Mouse (Mus musculus) spleen, adult 12 weeks (tissue): ENCODE data around the gene Phf10.
"Not testable (repeated sequence)": the region's sequence is repeated elsewhere in the genome, so short reads cannot be mapped to it uniquely, and the experiment has no call there.

Experiments used
- DNase-seq: peaks from one replicate; pipeline ENCODE4 v3.0.0; 2022; ENCODE audit warnings: low spot score

Gene Phf10

DNA sequence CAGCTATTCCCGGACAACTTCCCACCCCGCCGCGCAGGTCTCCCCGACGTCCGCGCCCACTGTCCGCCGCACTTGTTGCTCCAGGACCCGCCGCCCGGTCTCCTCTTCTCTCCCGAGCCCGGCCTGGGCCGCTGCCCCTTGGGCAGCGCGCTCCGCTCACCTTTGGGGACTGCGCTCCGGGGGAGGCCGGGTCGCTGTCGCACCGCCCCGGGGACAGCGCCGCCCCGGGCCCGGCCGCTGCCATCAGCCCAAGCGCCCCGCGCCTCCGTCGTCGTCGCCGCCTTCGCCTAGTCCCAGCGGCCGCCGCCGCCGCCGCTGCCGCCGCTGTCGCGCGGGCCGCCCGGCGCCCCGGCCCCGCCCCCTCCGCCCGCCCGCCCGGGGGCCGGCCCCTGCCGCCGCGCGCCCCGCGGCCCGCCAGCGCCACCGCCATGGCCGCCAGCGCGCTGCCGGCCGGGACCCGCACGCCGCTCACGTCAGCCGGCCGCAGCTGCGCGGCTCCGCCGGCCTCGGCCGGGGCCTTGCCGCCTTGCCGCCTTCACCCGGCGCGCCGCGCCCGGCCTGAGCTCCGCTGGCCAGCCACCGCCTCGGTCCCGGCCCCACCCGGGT, at the start of gene Phf10:
Phf10 (minus strand) TSS at position 323 of the 606 bp plus-strand sequence.
- DNase-seq, result peak; percentile 37

DNA sequence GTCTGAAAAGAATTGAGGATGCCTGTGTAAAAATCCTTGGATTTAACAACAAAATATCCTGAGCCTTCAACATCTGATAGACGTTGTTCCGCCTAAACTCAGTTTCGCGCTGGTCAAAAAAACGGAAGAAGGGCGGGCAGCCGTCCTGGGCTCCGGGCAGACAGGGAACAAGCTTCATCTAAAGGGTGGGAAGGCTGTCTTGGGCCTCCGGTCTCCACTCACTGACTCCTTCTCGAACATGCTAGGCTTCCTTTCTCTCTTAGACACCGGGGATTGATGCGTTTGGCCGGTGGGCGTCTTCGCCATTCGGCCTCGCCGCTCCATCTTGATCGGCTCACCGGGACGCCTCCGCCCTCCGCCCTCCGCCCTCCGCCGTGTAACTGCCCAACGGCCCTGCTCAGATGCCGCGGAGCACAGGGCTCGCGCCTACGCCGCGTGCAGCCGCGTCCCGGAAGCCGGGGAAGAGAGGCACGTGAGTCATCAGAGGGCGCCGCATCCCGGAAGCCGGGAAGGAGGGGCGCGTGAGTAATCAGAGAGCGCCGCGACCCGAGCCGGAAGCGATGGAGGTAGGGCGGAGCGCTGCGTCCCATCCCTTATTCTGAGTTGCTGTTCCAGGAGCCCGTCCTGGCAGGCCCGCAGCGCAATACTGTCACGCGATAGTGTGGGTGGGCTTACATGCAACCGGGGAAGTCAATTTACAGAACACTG, 48.8 kb upstream of the Phf10 start, which contains the start of gene Gm3435:
Gm3435 (plus strand) TSS at position 471 of the 708 bp plus-strand sequence.
- not testable (repeated sequence) for DNase-seq

DNA sequence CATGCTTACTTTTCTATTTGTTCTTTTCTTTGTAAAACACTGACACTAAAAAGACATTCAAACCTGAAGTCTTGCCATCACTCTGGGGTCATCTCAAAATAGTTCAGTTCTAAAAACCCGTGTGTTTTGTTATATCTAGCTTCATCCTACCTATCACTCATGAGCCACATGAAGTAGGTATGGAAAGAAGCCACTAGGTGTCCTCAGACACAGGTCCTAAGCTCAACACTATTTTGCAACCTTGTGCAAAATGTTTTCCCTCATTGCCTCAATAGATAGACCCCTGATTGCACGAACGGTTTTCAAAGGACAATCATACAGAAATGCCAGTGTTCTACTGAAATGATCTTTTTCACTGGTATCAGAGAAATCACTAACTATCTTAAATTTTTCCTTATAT, 48.0 kb upstream of the Phf10 start:
- not testable (repeated sequence) for DNase-seq

DNA sequence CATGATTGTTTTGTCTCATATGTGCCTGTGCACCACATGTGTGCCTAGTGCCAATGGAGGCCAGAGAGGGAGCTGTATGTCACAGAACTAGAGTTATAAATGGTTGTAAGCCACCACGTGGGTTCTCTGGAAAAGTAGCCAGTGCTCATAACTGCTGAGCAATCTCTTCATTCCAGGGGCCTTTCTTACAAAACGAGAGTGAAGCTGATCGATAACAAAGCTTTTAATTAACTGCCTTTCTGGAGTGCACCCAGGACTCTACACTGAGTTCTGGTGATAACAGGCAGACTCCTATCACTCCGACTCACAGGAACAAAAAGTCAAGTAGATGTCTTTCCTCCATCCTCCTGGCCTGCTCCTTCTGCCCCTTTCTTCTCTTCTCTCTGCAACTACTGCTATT, 39.0 kb upstream of the Phf10 start:
- not testable (repeated sequence) for DNase-seq

DNA sequence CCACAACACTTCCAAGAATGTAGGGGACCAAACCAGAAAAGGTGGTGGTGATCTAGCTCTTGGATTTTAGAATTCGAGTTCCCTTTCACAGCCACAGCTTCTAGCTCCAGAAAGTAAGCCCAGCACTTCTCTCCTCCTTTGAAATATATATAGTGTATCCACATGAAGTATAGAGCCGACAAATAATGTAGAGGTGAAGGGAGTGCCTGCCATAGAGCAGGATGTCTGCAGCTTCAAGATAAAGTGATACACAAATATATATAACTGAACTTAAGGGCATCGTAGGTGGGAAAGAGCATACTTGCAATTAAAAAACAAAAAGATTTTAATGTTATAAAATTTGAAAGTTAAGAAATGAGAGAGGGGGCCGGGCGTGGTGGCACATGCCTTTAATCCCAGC, 33.1 kb upstream of the Phf10 start:
- not testable (repeated sequence) for DNase-seq

DNA sequence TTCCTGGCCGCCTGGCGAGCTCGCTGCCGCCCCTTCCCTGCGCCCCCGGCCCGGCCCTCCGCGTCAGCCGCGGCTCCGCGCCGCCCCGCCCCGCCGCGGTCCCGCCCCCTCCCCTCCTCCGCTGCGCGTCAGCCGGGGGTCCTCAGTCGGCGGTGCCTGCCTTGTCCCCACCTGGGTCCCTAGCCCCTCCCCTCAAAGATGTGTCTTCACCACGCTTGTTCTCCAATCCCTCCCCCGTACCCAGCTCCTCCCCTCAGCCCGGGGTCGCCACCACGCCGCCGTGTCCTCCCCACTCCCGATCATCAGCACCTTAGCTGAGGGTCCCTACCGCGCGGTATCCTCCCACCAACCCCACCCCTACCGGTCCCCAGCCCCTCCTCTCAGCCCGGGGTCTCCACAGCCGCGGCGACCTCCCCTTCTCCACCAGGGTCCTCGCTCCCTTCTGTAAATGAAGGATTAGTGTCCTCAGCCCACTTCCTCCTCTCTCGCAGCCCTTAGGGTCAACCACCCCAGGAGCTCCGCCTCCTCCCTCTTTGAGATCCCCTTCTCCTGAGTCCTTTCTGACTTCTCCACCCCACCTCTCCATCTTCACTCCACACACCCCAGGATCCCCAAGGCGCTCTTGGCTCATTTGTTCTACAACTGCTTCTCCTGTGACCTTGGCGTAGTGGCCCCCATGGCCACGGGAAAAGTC, 32.2 kb upstream of the Phf10 start:
- DNase-seq, result not testable (repeated sequence)

DNA sequence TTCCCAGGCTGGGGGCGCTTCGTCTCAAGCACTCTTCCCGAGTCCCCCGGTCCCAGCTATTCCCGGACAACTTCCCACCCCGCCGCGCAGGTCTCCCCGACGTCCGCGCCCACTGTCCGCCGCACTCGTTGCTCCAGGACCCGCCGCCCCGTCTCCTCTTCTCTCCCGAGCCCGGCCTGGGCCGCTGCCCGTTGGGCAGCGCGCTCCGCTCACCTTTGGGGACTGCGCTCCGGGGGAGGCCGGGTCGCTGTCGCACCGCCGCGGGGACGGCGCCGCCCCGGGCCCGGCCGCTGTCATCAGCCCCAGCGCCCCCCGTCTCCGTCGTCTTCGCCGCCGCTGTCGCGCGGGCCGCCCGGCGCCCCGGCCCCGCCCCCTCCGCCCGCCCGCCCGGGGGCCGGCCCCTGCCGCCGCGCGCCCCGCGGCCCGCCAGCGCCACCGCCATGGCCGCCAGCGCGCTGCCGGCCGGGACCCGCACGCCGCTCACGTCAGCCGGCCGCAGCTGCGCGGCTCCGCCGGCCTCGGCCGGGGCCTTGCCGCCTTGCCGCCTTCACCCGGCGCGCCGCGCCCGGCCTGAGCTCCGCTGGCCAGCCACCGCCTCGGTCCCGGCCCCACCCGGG, 31.6 kb upstream of the Phf10 start:
- DNase-seq, result not testable (repeated sequence)

DNA sequence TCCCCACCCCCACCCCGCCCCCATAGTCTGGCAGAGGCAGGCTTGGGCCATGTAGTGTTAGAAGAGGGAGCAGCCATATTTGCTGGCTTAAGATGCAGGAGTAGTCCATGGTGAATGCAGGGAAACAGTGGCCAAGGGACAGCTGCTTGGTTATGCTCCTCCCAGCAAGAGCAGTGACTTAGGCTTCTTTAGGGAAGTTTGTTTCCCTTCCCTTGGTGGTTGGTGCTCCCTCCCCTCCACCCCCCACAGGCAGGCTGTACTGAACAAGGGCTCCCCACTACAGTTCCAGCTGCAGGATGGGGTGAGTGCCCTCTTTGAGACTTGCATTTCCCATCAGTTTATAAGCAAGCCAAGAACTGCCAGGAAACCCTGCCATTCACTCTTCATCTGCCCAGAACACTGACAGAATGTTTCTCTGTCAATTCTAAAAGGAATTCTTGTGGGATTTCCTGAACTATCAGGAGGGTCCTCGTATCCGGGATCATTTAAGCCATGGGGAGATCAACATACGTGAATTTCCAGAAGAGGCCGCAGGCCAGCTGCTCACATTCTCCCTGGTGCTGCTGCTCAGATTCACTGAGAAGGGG, 29.1 kb upstream of the Phf10 start:
- DNase-seq, result not testable (repeated sequence)

DNA sequence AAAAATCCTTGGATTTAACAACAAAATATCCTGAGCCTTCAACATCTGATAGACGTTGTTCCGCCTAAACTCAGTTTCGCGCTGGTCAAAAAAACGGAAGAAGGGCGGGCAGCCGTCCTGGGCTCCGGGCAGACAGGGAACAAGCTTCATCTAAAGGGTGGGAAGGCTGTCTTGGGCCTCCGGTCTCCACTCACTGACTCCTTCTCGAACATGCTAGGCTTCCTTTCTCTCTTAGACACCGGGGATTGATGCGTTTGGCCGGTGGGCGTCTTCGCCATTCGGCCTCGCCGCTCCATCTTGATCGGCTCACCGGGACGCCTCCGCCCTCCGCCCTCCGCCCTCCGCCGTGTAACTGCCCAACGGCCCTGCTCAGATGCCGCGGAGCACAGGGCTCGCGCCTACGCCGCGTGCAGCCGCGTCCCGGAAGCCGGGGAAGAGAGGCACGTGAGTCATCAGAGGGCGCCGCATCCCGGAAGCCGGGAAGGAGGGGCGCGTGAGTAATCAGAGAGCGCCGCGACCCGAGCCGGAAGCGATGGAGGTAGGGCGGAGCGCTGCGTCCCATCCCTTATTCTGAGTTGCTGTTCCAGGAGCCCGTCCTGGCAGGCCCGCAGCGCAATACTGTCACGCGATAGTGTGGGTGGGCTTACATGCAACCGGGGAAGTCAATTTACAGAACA, 17.4 kb upstream of the Phf10 start, which contains the start of the genes 9030025P20Rik and Gm3417:
9030025P20Rik (plus strand) TSS at position 107 of the 677 bp plus-strand sequence.
Gm3417 (minus strand) TSS at position 429 of the 677 bp plus-strand sequence.
- not testable (repeated sequence) for DNase-seq

DNA sequence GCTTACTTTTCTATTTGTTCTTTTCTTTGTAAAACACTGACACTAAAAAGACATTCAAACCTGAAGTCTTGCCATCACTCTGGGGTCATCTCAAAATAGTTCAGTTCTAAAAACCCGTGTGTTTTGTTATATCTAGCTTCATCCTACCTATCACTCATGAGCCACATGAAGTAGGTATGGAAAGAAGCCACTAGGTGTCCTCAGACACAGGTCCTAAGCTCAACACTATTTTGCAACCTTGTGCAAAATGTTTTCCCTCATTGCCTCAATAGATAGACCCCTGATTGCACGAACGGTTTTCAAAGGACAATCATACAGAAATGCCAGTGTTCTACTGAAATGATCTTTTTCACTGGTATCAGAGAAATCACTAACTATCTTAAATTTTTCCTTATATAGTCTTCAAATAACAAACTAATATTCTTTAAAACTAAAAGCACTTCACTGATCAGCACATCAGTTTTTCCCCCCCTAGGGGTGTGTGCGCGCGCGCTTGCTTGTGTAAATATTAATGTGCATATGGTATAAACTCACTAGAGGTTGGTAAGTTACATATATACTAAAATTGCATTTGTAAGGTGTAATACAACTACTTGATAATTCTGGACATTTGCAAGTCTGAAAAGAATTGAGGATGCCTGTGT, 16.8 kb upstream of the Phf10 start:
- DNase-seq, result peak; percentile 59

DNA sequence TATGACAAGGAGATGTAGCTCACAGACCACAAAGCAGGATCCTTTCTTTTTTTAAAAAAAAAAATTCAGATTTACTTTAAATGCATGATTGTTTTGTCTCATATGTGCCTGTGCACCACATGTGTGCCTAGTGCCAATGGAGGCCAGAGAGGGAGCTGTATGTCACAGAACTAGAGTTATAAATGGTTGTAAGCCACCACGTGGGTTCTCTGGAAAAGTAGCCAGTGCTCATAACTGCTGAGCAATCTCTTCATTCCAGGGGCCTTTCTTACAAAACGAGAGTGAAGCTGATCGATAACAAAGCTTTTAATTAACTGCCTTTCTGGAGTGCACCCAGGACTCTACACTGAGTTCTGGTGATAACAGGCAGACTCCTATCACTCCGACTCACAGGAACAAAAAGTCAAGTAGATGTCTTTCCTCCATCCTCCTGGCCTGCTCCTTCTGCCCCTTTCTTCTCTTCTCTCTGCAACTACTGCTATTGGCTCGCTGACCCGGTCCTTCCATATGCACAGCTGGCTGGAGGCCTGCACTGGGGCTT, 7.4 kb upstream of the Phf10 start:
- DNase-seq, result not testable (repeated sequence)

DNA sequence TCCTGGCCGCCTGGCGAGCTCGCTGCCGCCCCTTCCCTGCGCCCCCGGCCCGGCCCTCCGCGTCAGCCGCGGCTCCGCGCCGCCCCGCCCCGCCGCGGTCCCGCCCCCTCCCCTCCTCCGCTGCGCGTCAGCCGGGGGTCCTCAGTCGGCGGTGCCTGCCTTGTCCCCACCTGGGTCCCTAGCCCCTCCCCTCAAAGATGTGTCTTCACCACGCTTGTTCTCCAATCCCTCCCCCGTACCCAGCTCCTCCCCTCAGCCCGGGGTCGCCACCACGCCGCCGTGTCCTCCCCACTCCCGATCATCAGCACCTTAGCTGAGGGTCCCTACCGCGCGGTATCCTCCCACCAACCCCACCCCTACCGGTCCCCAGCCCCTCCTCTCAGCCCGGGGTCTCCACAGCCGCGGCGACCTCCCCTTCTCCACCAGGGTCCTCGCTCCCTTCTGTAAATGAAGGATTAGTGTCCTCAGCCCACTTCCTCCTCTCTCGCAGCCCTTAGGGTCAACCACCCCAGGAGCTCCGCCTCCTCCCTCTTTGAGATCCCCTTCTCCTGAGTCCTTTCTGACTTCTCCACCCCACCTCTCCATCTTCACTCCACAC, 583 bp upstream of the Phf10 start:
- not testable (repeated sequence) for DNase-seq

DNA sequence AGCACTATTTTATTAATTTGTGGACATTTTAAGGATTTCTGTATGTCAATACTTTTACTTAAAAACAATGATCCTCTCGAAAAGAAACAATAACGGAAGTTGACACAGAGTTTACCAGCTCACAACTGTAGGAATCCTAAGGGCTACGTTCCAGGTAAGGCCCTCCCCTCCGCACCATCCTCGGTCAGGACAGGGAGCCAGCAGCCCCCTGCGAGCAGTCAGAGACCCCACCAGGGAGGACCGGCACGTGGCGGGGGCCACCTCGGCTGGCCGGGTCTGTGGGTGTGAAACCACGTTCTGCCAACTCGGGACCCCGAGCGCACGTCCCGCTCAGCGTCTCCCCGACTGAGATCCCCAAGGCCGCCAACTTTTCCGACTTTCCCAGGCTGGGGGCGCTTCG, 553 bp downstream of the Phf10 start:
- DNase-seq, result peak; percentile 33

DNA sequence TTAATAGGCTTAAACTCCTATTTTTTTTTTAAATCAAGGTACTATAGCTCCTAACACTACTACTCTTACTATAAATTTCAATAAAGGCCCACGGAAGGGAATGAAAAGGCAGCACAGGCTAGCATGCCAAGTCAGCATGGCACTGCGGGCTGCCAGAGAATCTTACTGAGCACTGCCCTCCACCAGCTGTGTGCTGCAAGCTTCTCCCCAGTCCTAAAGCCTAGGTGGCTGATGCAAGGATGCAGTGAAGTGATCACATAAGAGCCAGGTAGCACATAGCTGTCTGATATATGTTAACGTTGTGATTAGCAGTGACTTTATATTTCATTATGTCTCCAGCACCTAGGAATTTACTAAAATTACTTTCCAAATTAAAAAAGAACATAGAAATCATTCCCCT, 1.1 kb downstream of the Phf10 start:
- DNase-seq, result no peak

DNA sequence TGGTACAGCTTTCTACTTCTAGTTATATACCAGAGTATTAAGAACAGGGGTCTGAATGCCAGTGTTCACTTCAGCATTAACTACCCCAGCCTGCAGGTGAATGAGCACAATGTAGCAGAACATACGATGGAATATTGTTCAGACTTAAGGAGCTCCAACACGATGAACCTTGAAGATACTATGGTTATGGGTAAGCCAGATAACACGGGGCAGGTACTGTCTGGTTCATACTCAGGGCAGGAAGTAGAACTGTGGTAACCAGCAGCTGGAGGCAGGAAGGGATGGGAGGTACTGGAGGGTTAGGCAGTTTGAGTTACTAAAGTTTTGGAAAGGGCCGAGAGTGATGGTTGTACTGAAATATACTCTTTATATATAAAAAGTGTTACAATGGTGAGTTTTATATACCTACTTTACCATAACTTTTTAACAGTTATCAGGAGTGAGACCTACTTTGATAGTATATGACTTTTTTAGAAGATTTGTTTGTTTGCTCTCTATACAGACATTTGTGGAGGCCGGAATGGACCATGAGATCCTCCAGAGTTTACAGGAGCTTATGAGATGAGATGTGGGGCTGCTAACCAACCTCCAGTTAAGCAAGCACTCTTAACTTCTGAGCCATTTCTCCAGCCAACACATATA, 2.3 kb downstream of the Phf10 start:
- no peak for DNase-seq

DNA sequence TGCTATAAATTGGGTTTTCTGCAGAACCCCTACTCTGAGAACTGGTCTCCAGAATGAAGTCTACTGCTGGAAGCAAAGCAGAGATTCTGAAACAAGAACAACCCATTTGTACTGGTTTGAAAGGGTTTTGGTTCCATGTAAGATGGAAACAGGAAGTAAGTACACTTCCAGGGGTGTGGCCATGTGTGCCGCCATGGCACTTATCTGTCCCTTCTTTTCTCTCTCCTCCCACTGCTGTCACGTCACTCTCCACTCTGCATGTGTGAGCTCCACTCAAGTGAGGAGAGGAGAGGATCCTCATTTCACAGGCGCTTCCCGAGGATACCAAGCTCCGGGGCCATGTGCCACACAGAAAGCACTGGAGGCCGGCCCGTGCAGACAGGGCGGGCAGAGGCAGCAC, 7.6 kb downstream of the Phf10 start:
- no peak for DNase-seq

DNA sequence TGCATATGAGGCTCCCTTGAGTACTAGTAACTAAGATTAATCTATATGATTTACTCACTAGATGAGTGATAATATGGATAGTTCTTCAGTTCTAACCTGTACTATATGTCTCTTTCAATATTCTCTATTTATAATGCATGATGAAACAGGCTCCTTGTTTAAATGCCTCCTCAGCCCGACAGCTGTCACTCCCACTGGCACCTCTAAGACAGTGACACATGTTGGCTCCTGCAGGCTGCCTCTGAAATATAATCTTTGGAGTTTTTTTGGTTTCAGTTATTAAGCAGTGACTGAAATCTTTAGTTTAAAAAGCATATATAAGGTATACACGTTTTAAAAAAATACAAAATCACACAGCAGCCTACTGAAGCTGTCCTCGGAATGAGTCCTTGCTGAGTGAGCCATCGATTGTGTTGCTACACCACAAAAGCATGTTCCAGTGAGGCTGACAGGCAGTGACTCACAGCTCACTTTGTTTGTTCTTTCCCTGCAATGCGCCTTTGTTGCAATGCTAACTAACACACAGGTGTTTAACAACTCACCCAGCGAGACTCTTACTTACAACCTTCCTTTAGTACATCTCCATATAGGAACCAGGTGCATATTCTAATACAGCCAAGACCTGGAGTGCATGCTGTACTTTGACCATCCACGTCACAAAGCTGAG, 11.8 kb downstream of the Phf10 start:
- DNase-seq, result no peak

DNA sequence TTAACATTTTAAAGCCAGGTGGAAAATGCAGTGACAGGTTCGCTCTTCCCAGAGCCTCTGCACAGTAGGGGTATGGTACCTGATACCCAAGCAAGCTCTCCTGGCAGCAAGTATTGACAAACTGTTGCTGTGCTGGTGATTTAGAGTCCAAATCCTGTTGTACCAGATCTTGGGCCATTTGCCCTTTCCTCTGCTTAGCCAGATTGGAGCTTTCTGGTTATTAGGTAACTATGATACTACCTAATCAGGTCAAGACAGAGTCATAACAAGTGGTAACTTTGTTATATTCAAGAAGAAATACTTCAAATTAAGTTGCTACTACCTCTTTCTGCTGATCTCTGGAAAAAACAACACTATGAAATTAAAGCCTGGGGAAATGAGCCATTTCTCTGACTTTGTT, 16.5 kb downstream of the Phf10 start:
- no peak for DNase-seq

DNA sequence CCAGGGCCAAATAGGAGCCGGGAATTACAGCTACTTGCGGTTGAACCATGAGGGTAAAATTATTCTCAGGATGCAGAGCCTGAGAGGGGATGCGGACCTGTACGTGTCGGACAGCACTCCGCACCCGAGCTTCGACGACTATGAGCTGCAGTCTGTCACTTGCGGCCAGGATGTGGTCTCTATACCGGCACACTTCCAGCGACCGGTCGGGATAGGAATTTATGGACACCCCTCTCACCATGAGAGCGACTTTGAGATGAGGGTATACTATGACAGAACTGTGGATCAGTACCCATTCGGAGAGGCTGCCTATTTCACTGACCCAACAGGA, 17.4 kb downstream of the Phf10 start:
- DNase-seq, result no peak
